Mouse (Mus musculus) c-Kit-positive CD71-negative TER-119-negative erythroid progenitor cells, embryonic 14.5 days (primary cell): ENCODE measurements around the gene Cplx3.

ENCODE experiments used
- DNase-seq: peaks from one replicate; pipeline ENCODE4 v3.0.0-alpha.2; 2013; ENCODE audit warnings: low read depth

Cplx3 gene

GRCm38 (mm10) chr9:57601353-57601706, 4.8 kb downstream of the Cplx3 start:
- DNase-seq: no peak

GRCm38 (mm10) chr9:57600620-57601352, 5.3 kb downstream of the Cplx3 start:
- DNase-seq: no peak

GRCm38 (mm10) chr9:57598851-57599563, 7.1 kb downstream of the Cplx3 start:
- DNase-seq: no peak

- DNase-seq: no peak
Measured at GRCm38 (mm10) chr9:57597929-57598382, 8.1 kb downstream of the Cplx3 start.

- no peak for DNase-seq
Measured at GRCm38 (mm10) chr9:57597265-57597664, 8.8 kb downstream of the Cplx3 start.

GRCm38 (mm10) chr9:57594174-57594509, 11.9 kb downstream of the Cplx3 start:
- DNase-seq: no peak

GRCm38 (mm10) chr9:57593454-57594173, 12.5 kb downstream of the Cplx3 start:
- DNase-seq: no peak

- DNase-seq: no peak
Measured at GRCm38 (mm10) chr9:57590726-57591125, 15.4 kb downstream of the Cplx3 start.

- DNase-seq: peak; percentile 63
Measured at GRCm38 (mm10) chr9:57589224-57590126, 16.6 kb downstream of the Cplx3 start, which contains the start of gene Ulk3. Gene Ulk3, plus strand, starts transcription at chr9:57589452.

GRCm38 (mm10) chr9:57584991-57585390, 21.1 kb downstream of the Cplx3 start:
- no peak for DNase-seq

GRCm38 (mm10) chr9:57577144-57577849, 28.8 kb downstream of the Cplx3 start:
- no peak for DNase-seq

- no peak for DNase-seq
Measured at GRCm38 (mm10) chr9:57575577-57575976, 30.5 kb downstream of the Cplx3 start.

GRCm38 (mm10) chr9:57574397-57574796, 31.7 kb downstream of the Cplx3 start:
- DNase-seq: no peak

- no peak for DNase-seq
Measured at GRCm38 (mm10) chr9:57568500-57568899, 37.6 kb downstream of the Cplx3 start.

GRCm38 (mm10) chr9:57566846-57567245, 39.2 kb downstream of the Cplx3 start:
- no peak for DNase-seq

GRCm38 (mm10) chr9:57565741-57566221, 40.3 kb downstream of the Cplx3 start:
- no peak for DNase-seq

- no peak for DNase-seq
Measured at GRCm38 (mm10) chr9:57564609-57565008, 41.5 kb downstream of the Cplx3 start.

GRCm38 (mm10) chr9:57562896-57563372, 43.1 kb downstream of the Cplx3 start:
- no peak for DNase-seq

- peak; percentile 24 for DNase-seq
Measured at GRCm38 (mm10) chr9:57561711-57562099, 44.4 kb downstream of the Cplx3 start.

GRCm38 (mm10) chr9:57560861-57561710, 45.0 kb downstream of the Cplx3 start, which contains the start of gene Scamp2:
Gene Scamp2, plus strand, starts transcription at chr9:57560943.
- peak; percentile 89 for DNase-seq
